Mouse (Mus musculus) cerebellum, adult 9-11 months (tissue): Measurements from ENCODE around the gene Uqcr10.
"Not testable (repeated sequence)": the region's sequence is repeated elsewhere in the genome, so short reads cannot be mapped to it uniquely, and the experiment has no call there.

ENCODE experiments used
- DNase-seq: peaks from one replicate; pipeline ENCODE4 v3.0.0; 2022

The Uqcr10 gene

GRCm38 (mm10) chr11:4714727-4715126 lies 10.6 kb upstream of the Uqcr10 start:
- no peak for DNase-seq

GRCm38 (mm10) chr11:4712822-4713221 lies 8.7 kb upstream of the Uqcr10 start:
- DNase-seq: no peak

GRCm38 (mm10) chr11:4710188-4710587 lies 6.0 kb upstream of the Uqcr10 start:
- DNase-seq: not testable (repeated sequence)

DNA sequence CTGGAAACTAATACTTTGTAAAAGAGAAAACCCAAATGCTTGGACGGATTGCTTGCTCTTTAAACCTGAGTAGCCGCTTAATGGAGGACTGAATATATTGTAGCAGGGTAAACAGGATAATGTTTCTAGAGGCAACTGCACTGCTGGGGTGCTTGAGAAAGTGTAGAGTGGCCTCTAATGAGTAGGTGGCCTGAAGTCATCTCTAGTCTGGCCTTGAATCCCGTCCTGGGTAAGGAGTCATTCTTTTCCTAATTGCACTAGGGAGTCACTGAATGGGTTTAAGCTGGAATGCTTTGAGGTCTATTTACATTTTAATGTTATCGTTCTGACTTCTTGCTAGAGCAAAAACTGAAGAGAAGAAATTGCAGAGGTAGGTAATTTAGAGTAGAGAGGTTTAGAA lies 1.0 kb upstream of the Uqcr10 start:
- no peak for DNase-seq

GRCm38 (mm10) chr11:4703688-4704071 lies 462 bp downstream of the Uqcr10 start:
- DNase-seq: no peak

DNA sequence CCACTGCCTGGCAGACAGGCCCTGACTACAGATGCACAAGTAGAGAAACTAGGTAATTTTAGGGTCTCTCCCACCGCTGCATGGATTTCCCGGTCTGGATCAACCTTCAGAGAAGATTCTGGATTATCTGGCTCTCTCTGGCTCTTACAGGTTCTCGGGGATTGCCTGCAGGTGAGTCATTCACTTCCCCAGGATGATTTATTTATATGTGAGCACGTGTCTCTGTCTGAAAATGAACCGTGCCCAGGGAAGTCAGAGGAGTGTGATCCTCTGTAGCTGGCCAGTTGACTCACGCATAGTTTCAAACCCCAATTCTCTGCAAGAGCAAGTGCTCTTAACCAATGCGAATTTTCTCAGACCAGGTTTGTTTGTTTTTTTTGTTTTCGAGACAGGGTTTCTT lies 3.4 kb downstream of the Uqcr10 start:
- DNase-seq: no peak

GRCm38 (mm10) chr11:4697043-4697983 lies 6.8 kb downstream of the Uqcr10 start:
- DNase-seq: no peak

DNA sequence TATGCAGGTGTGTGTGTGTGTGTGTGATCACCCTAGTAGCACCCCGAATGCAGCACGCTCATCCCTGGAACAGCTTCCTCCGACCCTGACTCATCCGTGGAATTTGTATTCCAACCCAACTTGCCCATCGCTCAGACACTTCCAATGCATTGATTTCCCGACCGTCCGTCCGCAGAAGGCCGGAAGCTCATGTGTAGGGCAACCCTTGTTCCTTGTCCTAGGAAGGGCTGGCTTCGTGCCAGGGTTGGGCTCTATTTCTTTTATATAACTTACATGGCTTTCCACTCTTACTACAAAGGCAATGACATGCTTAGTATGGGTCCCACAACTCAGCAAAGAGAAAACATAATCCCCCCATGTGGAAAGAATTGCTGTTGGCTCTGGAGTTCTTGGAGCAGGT lies 12.0 kb downstream of the Uqcr10 start:
- no peak for DNase-seq

- DNase-seq: no peak
Observed at GRCm38 (mm10) chr11:4691213-4691612, 12.9 kb downstream of the Uqcr10 start.

DNA sequence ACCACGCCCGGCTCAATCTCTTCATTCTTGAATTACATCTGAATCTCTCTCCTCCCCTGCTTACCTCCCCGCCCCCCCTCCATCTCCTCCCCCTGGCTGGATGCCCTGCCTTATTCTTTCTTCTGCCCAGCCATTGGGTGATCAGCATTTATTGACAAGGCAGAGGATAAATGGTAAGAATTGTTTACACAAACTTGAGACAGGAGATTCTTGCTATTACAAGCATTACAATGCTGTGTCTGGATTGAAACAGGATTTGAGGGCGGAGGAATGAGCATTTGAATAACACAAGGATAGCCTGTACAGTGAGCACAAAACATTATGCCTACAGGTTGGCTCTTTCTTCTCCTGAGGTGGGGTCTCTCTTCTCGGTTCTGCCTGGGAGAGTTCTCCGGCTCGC lies 13.8 kb downstream of the Uqcr10 start:
- no peak for DNase-seq

- no peak for DNase-seq
Observed at GRCm38 (mm10) chr11:4688632-4689380, 15.3 kb downstream of the Uqcr10 start.

DNA sequence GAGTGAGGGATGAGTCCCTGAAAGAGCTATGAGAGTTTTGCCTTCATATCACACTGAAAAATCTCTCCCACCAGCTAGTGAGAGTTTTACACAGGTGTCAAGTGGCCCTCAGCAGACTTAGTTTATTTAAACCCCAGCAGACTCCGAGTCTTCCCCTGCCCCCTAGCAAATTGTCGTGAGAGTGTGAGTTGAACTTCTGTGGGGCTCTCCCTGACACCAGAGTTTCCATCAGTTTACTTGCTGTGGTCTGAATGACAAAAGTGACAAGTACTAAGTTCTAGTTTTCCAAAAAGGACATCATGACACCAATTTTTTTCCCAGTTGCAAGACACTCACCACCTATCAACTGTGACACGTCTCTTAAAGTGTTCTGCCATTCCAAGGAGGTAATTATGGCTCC lies 16.3 kb downstream of the Uqcr10 start:
- DNase-seq: no peak

GRCm38 (mm10) chr11:4687027-4687426 lies 17.1 kb downstream of the Uqcr10 start:
- no peak for DNase-seq

GRCm38 (mm10) chr11:4685510-4685909 lies 18.6 kb downstream of the Uqcr10 start:
- DNase-seq: no peak

DNA sequence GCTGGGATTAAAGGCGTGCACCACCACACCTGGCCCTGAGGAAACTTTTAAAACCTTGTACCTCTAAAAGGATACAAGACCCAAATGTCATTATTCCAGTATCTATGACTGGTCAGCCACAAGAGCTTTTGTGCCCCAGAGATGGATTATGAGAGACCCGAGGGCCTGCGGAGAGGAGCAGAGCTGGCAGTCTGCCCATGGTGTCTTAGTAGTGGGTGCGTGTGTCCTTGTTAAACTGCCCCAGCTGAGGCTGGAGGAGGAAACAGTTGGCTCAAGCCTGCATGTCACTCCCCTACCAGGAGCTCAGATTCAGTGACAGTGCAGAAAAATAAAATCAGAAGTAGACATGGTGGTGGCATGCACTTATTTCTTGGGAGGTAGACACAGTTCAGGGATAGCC lies 19.1 kb downstream of the Uqcr10 start:
- no peak for DNase-seq

GRCm38 (mm10) chr11:4684186-4684585 lies 20.0 kb downstream of the Uqcr10 start:
- no peak for DNase-seq

- no peak for DNase-seq
Observed at GRCm38 (mm10) chr11:4683516-4683915, 20.6 kb downstream of the Uqcr10 start.

DNA sequence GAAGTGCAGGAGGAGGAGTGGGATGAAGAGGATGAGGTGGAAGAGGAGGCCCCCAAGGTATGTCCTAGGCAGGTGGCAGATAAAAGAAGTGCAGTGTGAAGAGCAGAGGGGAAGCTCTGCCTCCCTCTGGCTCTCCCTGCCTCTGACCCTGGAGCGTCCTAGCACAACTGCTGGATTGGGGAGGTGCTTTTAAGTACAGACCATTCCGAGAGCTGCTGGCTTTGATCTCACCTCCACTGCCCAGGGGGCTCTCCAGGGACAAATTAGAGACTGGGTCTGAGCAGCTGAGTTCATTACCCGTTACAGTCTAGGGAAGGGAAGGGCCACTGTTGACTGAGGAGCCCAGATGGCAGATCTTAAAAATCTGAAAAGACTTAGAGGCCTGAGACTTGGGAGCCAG lies 24.0 kb downstream of the Uqcr10 start:
- no peak for DNase-seq

DNA sequence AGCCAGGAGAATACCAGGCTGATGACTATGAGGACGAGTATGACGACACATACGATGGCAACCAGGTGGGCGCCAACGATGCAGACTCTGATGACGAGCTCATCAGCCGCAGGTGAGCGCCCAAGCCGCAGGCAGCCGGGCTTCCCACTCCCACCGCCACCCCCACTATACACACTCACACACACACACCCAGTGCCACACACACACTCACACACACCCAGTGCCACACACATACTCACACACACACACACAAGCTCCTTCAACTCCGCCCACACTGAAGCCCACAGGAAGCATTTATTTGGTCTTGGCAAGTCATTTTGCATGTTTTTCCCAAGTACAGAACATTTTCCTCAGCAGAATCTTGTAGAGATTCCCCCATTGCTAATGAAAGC lies 24.7 kb downstream of the Uqcr10 start:
- DNase-seq: no peak

DNA sequence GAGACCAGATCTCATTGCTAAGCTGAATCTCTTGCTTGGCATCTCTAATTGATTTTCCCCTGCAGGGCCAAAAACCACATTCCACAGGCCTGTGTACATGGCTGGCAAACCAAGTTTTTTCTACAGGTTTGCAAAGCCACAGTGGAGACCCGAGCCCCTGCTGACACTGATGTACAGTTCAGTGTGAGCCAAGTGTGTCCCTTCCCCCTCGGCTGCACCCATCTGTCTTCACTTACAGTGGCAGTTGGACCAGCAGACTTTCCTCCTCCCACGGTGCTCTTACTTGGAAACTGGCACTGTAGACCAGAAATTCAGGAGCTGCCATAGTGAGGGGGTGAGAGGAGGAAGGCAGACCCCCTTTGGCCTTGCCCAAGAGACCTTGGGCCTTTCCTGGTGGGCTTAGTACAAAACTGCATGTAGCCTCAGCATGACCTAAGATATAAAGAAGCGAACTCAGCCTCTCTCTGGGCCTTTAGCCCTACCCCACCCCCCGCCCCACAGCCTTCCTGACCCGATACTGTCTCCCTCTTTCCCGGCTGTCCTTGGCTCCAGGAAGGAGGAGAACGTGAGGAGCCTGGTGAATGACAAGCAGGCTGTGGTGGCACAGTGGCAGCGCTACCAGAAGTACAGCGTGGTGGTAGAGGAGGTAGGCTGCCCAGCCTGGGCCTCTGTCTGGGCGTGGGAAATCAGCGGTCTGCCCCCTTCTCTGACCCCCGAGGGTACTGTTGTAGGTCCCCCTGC lies 25.3 kb downstream of the Uqcr10 start:
- DNase-seq: no peak

- DNase-seq: no peak
Observed at GRCm38 (mm10) chr11:4677250-4677872, 26.8 kb downstream of the Uqcr10 start.

- DNase-seq: no peak
Observed at GRCm38 (mm10) chr11:4675693-4676092, 28.4 kb downstream of the Uqcr10 start.

- no peak for DNase-seq
Observed at GRCm38 (mm10) chr11:4675126-4675562, 29.0 kb downstream of the Uqcr10 start.
